Mouse (Mus musculus): Measurements from ENCODE around the gene Nsmce1.

Gene Nsmce1

DNA sequence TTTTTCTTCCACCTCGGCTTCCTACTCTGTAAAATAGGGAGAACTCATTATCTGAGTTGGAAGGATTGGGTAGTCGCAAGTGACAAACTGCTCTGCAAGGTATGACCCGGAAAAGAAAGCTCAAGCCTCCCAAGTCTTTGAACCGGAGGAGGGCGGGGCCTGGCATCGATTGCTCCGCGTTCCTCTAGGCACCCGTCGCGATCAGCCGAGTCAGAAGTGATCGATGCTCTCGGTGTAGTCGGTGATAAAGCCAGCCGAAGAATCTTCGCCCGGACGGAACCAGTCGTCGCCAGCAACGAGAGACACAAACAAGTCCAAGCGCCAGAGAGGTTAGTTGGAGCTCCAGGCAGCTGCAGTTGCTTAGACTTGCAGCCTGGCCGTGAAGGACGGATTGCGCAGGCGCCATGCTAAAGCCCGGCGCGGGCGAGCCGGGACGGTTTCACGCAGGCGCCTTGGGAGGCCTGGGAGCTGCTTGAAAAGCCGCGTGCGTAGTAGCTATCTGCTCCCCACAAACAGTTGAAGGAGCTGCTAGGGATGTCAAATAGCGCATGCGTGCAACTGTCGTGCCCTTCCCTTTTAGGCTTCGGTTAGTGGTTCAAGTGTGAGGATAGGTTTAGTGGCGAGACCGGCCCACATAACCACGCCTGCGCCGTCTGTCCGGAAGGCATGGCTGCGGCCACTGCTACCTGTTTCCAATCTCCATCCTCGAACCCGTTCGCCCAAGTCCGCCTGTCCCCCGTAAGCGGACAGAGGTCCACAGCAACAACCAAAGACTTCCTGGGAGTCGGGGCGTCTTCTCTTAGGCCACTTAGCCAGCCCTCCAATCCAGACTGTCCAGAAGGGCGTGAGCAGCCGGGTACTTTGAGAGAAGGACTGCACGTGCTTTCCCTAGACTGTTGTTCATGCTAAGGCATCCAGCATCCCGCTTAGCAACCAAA lies 46.7 kb downstream of the Nsmce1 start, which contains the start of gene Kdm8:
Gene Kdm8 (plus strand): TSS at position 213 of the 938 bp plus-strand sequence.
- in situ Hi-C loops (cut with MboI, MseI): loop anchor here in 1 of 2 experiments (25.0 kb wide), 1 partner anchor 643 kb away; the partner anchor contains the start of gene Gsg1l

- in situ Hi-C loops (cut with MboI, MseI): loop anchor here in 1 of 2 experiments (25.0 kb wide), 1 partner anchor 643 kb away; the partner anchor contains the start of gene Gsg1l
These were observed 47.3 kb downstream of the Nsmce1 start for GRCm38 (mm10) chr7:125444076-125444463.

DNA sequence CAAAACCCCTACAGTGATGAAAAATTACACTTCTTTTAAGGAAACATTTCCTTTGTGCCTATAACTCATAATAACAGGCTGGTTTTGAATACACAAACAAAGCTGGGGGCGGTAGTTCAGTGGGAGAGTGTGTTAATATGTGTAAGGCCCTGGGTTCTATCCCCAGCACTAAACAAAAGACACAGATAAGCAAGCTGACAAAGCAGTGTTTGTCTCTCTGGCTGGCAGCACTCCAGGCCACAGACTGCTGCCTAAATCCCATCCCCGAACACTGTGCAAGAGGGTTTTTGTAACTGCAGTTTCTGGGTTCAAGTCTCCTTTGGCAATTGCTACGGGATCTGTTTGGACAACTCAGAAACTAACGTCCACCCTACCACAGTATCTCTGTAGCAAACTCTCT lies 49.1 kb downstream of the Nsmce1 start:
- in situ Hi-C loops (cut with MboI, MseI): loop anchor here in 1 of 2 experiments (25.0 kb wide), 1 partner anchor 645 kb away; the partner anchor contains the start of gene Gsg1l

- in situ Hi-C loops (cut with MboI, MseI): loop anchor here in 1 of 2 experiments (25.0 kb wide), 1 partner anchor 653 kb away; the partner anchor contains the start of gene Gsg1l
These were observed 56.6 kb downstream of the Nsmce1 start for GRCm38 (mm10) chr7:125434666-125435290.

GRCm38 (mm10) chr7:125433874-125434273 lies 57.5 kb downstream of the Nsmce1 start:
- in situ Hi-C loops (cut with MboI, MseI): loop anchor here in 1 of 2 experiments (25.0 kb wide), 1 partner anchor 653 kb away; the partner anchor contains the start of gene Gsg1l

DNA sequence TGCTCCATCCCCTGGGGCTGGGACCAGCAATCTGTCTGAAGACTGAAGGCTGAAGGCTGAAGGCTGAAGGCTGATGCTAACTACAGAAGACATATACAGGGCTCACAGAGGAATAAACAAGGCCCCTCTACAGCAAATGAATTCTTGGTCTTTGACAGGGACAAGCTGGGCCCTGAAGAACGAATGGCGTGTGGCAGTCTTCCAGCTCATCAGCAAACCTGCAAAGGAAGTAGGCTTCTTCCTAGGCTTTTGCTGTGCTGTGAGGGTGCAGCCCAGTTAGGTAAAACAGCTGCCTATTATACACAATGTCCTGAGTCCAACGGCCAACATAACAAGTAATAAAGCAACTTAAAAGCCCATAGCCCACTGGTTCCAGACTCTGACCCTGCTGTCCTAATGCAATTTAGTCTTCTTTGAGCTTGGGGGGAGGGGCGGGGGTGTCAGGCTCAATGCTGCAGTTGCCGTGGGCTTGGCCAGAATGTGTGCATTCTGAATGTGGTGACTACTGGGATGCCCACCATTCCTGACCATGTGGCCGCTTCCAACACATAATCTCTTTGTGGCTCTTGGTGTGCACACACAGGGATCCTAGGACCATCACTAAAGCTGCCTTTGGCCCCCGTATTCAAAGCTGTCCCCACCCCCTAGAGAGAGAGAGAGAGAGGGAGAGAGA lies 61.1 kb downstream of the Nsmce1 start:
- in situ Hi-C loops (cut with MboI, MseI): loop anchor here in 1 of 2 experiments (25.0 kb wide), 1 partner anchor 657 kb away; the partner anchor contains the start of gene Gsg1l

DNA sequence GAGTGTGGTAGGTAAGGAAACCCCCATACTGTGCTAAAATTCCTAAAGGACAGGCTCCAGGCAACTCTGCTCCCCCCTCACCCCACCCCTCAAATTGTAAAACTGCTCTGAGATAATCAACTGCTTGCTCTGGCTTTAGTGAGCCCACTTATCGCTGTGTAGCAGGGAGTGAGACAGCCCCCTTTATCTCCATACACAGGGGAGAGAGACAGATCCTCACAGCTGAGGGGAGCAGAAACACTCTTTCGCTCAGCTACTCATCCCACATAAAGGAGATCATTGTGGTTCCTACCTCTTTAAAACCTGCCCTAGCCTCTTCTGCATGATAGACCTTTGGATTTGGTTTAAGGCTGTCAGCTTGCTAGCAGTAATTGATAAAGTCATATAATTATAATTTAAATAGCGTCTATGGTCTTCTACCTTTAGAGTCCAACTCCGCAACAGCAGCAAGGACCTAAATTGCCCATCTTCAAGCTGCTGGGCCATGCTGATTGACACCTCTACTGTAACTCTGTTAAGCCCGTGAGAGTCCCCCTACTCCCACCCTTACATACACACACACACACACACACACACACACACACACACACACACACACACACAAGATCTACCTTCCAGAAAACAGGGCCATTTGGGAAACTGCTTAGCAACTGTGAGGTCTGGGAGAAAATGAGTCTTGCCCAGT lies 62.4 kb downstream of the Nsmce1 start:
- in situ Hi-C loops (cut with MboI, MseI): loop anchor here in 1 of 2 experiments (25.0 kb wide), 1 partner anchor 658 kb away; the partner anchor contains the start of gene Gsg1l

GRCm38 (mm10) chr7:125428381-125428780 lies 63.0 kb downstream of the Nsmce1 start:
- in situ Hi-C loops (cut with MboI, MseI): loop anchor here in 1 of 2 experiments (25.0 kb wide), 1 partner anchor 659 kb away; the partner anchor contains the start of gene Gsg1l

DNA sequence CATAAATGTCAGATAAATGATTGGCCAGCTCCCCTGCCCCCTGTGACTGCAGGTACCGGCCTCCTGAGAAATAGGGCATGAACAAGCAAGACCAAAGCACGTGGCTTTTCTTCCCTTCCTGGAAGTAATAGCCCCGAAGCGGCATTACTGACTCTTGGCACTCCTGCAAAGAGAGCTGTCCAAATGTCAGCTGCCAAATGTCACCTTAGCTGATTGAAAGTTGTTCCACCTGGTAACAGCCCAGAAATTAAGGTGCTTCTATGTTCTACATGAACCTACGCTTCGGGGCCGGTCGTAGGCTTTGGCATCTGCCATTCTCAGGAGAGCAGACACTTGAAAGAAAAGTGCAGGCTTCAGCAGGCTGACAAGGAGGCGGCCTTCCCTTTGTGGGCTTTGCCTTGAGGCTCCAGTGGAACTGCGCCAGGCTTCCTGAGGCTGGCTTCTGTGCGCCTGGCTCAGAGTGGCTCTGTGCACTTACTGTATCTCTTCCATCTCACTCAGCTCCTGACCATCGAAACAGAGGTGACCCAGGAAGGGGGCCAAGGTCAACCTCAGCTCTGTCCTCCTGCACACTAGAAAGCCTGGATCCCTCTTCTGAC lies 63.8 kb downstream of the Nsmce1 start:
- in situ Hi-C loops (cut with MboI, MseI): loop anchor here in 1 of 2 experiments (25.0 kb wide), 1 partner anchor 660 kb away; the partner anchor contains the start of gene Gsg1l

DNA sequence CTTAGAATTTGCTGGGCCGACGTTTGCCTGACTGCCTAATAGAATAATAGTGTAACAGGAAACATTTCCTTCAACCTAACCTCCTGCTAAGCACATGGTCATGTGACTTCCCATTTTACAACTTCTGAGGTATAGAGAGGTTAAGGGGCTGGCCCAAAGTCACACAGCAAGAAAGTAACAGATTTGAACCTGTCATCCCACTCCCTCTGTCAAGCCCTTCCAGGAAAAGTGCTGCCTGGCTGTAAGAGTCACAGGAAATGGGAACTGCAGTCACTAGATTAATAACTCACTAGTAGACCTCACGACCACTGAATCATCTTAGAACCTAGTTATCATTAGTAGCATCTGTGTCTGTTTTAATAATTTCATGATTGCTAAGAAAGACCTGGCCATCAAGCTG lies 68.3 kb downstream of the Nsmce1 start:
- in situ Hi-C loops (cut with MboI, MseI): no loop called here

DNA sequence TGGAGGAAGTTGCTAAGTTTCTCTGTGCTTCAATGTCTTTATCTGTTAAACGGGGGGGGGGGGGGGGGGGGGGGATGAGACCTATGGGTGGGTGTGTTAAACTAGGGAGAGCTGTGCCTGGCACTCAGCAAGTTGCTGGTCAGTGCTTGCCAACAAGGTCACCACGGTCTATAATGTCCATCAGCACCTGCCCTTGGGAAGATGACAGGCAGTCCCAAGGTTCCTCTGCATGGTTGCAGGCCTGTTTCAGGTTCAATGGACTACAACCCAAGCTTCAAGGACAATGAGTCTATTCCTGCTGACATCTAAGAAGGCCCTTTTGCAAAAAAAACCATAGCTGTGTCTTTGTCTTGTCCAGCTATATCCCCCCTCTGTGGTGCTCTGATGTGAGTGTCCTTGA lies 69.5 kb downstream of the Nsmce1 start:
- in situ Hi-C loops (cut with MboI, MseI): no loop called here

- in situ Hi-C loops (cut with MboI, MseI): no loop called here
These were observed 71.2 kb downstream of the Nsmce1 start for GRCm38 (mm10) chr7:125420190-125420589.

DNA sequence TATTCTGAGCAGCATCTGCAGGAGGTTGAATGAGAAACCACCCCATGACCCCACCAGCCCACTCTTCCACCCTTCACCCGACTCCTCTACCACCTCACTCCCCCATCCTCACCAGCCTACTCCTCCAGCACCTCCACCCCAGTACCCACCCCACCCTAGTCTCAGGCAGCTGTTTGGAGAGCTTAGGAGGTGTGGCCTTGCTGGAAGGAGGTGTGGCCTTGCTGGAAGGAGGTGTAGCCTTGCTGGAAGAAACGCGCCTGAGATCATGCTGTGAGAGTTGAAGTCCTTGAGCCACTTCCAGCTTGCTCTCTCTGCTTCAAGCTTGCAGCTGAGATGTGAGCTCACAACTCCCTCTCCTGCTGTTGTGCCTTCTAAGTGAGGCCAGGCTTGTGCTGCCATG lies 73.0 kb downstream of the Nsmce1 start:
- in situ Hi-C loops (cut with MboI, MseI): no loop called here

All from T-helper 17 cell (primary cell).